16 mouse cellular contexts compared by ENCODE assay signal in the genomic region with DNA sequence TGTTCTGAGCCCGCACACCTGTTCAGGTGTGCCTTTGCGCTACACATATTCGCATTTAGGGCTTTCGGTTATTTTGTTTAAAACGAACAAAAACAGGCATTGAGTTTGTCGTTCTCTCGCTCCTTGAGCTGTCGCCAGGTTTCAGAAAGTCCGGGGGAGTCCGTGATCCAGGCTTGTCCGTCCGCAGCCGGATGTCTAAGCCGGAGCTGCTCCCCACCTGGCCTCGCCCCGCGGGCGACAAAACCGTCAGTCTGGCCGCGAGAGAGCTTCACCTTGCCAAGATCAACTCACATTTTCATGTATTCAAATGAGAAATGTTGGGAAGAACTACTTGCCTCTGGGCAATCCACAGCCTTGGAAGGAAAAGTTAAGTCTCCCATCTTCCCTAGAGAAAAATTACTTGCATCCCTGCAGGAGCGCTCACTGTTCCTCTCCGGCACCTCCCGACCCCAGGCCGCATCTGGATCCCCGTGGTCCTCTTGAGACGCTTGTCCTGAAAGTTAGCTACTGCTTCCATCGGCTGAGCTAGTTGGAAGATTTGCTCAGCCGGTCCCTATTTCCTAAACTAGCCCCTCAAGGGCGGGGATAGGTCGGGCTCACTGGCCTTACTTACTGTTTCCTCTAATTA. TPM values are rescaled to one million over a fixed set of nuclear protein-coding genes. Genes with fewer than 3 reads are reported as not detected.
DNase-seq lines count a peak whose midpoint lies in the region; ATAC-seq lines count a peak whose summit lies in the region.
"Had no signal": no experiment of that assay in that cellular context is flagged by ENCODE, and none has a peak within 500 bp of the region (broad histone marks: within the 10 kb centered on the region; RNA-seq: fewer than 3 reads in every experiment).

No protein-coding gene starts in this region.

- peak overlapping the region; percentile 18; the same call in 1 of the 2 replicates for H3K4me2 ChIP-seq in heart, embryonic 16.5 days (ENCODE audit: low read depth, low read length)
- H3K4me2 ChIP-seq in midbrain, embryonic 11.5 days, result peak overlapping the region; percentile 36
- no peak overlapping the region for H3K4me2 ChIP-seq in midbrain, embryonic 15.5 days
- peak overlapping the region; percentile 90 for H3K4me2 ChIP-seq in intestine, embryonic 15.5 days (replicated peaks)
- H3K4me2 ChIP-seq in stomach, embryonic 16.5 days (ENCODE audit: low read depth, low read length), result peak overlapping the region; percentile 63
- H3K4me2 ChIP-seq: embryonic facial prominence, embryonic 15.5 days; neural tube, embryonic 13.5 days had no signal

- no peaks in the 10 kb centered on the region for H3K9me3 ChIP-seq in heart, embryonic 16.5 days (replicated peaks; ENCODE audit: control insufficient read depth, low read length)
- no peaks in the 10 kb centered on the region for H3K9me3 ChIP-seq in midbrain, embryonic 11.5 days (ENCODE audit: control insufficient read depth, low read length)
- H3K9me3 ChIP-seq in midbrain, embryonic 15.5 days, result no peaks in the 10 kb centered on the region
- H3K9me3 ChIP-seq in intestine, embryonic 15.5 days, result no peaks in the 10 kb centered on the region
- no peaks in the 10 kb centered on the region for H3K9me3 ChIP-seq in stomach, embryonic 16.5 days (replicated peaks; ENCODE audit: control insufficient read depth, low read length)
- H3K9me3 ChIP-seq: embryonic facial prominence, embryonic 15.5 days; neural tube, embryonic 13.5 days had no signal

- no peak overlapping the region for H3K9ac ChIP-seq in heart, embryonic 16.5 days (ENCODE audit: low read length)
- H3K9ac ChIP-seq in midbrain, embryonic 11.5 days (ENCODE audit: low read length), result no peak overlapping the region
- H3K9ac ChIP-seq in midbrain, embryonic 15.5 days, result no peak overlapping the region
- H3K9ac ChIP-seq in intestine, embryonic 15.5 days, result no peak overlapping the region
- peak overlapping the region; percentile 63 for H3K9ac ChIP-seq in stomach, embryonic 16.5 days (ENCODE audit: low read length)
- H3K9ac ChIP-seq: embryonic facial prominence, embryonic 15.5 days; neural tube, embryonic 13.5 days had no signal

- peaks cover 89% of the 10 kb centered on the region for H3K27me3 ChIP-seq in heart, embryonic 16.5 days (ENCODE audit: control insufficient read depth, insufficient read depth, low read length)
- peaks cover 95% of the 10 kb centered on the region for H3K27me3 ChIP-seq in midbrain, embryonic 11.5 days (ENCODE audit: control insufficient read depth, insufficient read depth, low read length)
- H3K27me3 ChIP-seq in midbrain, embryonic 15.5 days (replicated peaks), result peaks cover 96% of the 10 kb centered on the region
- H3K27me3 ChIP-seq in intestine, embryonic 15.5 days (replicated peaks), result peaks cover 73% of the 10 kb centered on the region
- H3K27me3 ChIP-seq in stomach, embryonic 16.5 days (ENCODE audit: control insufficient read depth, insufficient read depth, low read length), result peaks cover 82% of the 10 kb centered on the region

- H3K4me1 ChIP-seq in heart, embryonic 16.5 days (ENCODE audit: control insufficient read depth, insufficient read depth, low read length), result peaks cover 10% of the 10 kb centered on the region
- peaks cover 17% of the 10 kb centered on the region; the same call in 1 of the 2 replicates for H3K4me1 ChIP-seq in midbrain, embryonic 11.5 days (ENCODE audit: control insufficient read depth, insufficient read depth, low read length)
- H3K4me1 ChIP-seq in midbrain, embryonic 15.5 days, result peaks cover 17% of the 10 kb centered on the region
- H3K4me1 ChIP-seq in intestine, embryonic 15.5 days (replicated peaks), result peaks cover 10% of the 10 kb centered on the region
- no peaks in the 10 kb centered on the region for H3K4me1 ChIP-seq in stomach, embryonic 16.5 days (ENCODE audit: control insufficient read depth, insufficient read depth, low read length)

- 2% methylated on average over 31 of the region's 31 CpGs for WGBS in heart, embryonic 16.5 days
- WGBS in midbrain, embryonic 11.5 days, result 2% methylated on average over 31 of the region's 31 CpGs
- 1% methylated on average over 31 of the region's 31 CpGs for WGBS in midbrain, embryonic 15.5 days
- 3% methylated on average over 31 of the region's 31 CpGs for WGBS in intestine, embryonic 15.5 days
- WGBS in stomach, embryonic 16.5 days, result 4% methylated on average over 31 of the region's 31 CpGs

- no peak for DNase-seq in heart, postnatal 25 days (ENCODE audit: low spot score)
- peak; percentile 94 for DNase-seq in midbrain, embryonic 11.5 days (ENCODE audit: low spot score, missing footprints)
- DNase-seq in ovary, postnatal 14 days (ENCODE audit: low spot score), result no peak
- DNase-seq: adrenal gland, adult 2 months; gastrocnemius, postnatal 36 days; heart, postnatal 14 days; thymus, postnatal 4 days had no signal

- intact Hi-C loops in heart, postnatal 25 days (cut with DNase I), result no loop called here

- H3K27ac ChIP-seq in heart, embryonic 16.5 days (ENCODE audit: low read length), result no peak overlapping the region
- no peak overlapping the region for H3K27ac ChIP-seq in midbrain, embryonic 11.5 days (ENCODE audit: low read depth, low read length)
- no peak overlapping the region for H3K27ac ChIP-seq in midbrain, embryonic 15.5 days
- no peak overlapping the region for H3K27ac ChIP-seq in intestine, embryonic 15.5 days
- H3K27ac ChIP-seq in stomach, embryonic 16.5 days (ENCODE audit: low read length), result peak overlapping the region; percentile 85
- H3K27ac ChIP-seq: embryonic facial prominence, embryonic 15.5 days; neural tube, embryonic 13.5 days had no signal

- no peak for ATAC-seq in heart, embryonic 16.5 days (replicated peaks; ENCODE audit: extremely low read depth, insufficient read depth, low FRiP score)
- ATAC-seq in midbrain, embryonic 11.5 days (ENCODE audit: low FRiP score), result no peak
- no peak for ATAC-seq in midbrain, embryonic 15.5 days (replicated peaks)
- ATAC-seq in intestine, embryonic 15.5 days, result no peak
- no peak for ATAC-seq in stomach, embryonic 16.5 days (ENCODE audit: insufficient read depth, low FRiP score)
- ATAC-seq: inflammation-experienced regulatory T-cells, adult 6 months; Patski had no signal

- no peaks in the 10 kb centered on the region for H3K36me3 ChIP-seq in heart, embryonic 16.5 days (ENCODE audit: control insufficient read depth, insufficient read depth)
- H3K36me3 ChIP-seq in midbrain, embryonic 11.5 days (ENCODE audit: control insufficient read depth, insufficient read depth, low read length), result no peaks in the 10 kb centered on the region
- H3K36me3 ChIP-seq in midbrain, embryonic 15.5 days (replicated peaks), result no peaks in the 10 kb centered on the region
- no peaks in the 10 kb centered on the region for H3K36me3 ChIP-seq in intestine, embryonic 15.5 days
- H3K36me3 ChIP-seq in stomach, embryonic 16.5 days (ENCODE audit: control insufficient read depth, insufficient read depth, low read length), result no peaks in the 10 kb centered on the region
- H3K36me3 ChIP-seq: embryonic facial prominence, embryonic 15.5 days; neural tube, embryonic 13.5 days had no signal

- peak overlapping the region; percentile 12; the same call in 1 of the 2 replicates for H3K4me3 ChIP-seq in heart, embryonic 16.5 days (ENCODE audit: low read length)
- H3K4me3 ChIP-seq in midbrain, embryonic 11.5 days (ENCODE audit: low read depth, low read length), result peak overlapping the region; percentile 11; the same call in 1 of the 2 replicates
- no peak overlapping the region for H3K4me3 ChIP-seq in midbrain, embryonic 15.5 days
- H3K4me3 ChIP-seq in intestine, embryonic 15.5 days (replicated peaks), result peak overlapping the region; percentile 23
- H3K4me3 ChIP-seq in stomach, embryonic 16.5 days (replicated peaks; ENCODE audit: low read length), result peak overlapping the region; percentile 51
- H3K4me3 ChIP-seq: embryonic facial prominence, embryonic 15.5 days; neural tube, embryonic 13.5 days had no signal

RNA-seq across cellular contexts. Expression of a gene that starts 3.6 kb away (rescaled TPM):
- 0.18 and 0.74 TPM in 2 replicates for polyA plus RNA-seq in heart, embryonic 16.5 days (2015; fragmentation: Nextera tagmentation; extraction: Ambion mirVana)
- total RNA-seq in heart, postnatal 25 days (2021), result not detected
- polyA plus RNA-seq in midbrain, embryonic 11.5 days (2014; fragmentation: Nextera tagmentation; extraction: Ambion mirVana), result 6.8 and 10.5 TPM in 2 replicates
- 4.2 and 4.3 TPM in 2 replicates for polyA plus RNA-seq in midbrain, embryonic 15.5 days (2015; fragmentation: Nextera tagmentation; extraction: Ambion mirVana)
- polyA plus RNA-seq in intestine, embryonic 15.5 days (2015; fragmentation: Nextera tagmentation; extraction: Ambion mirVana), result 6.4 and 8.9 TPM in 2 replicates
- 9.8 and 10.0 TPM in 2 replicates for polyA plus RNA-seq in stomach, embryonic 16.5 days (2015; fragmentation: Nextera tagmentation; extraction: Ambion mirVana)
- total RNA-seq: adrenal gland, adult 2 months; gastrocnemius, postnatal 36 days had no signal
- polyA plus RNA-seq: inflammation-experienced regulatory T-cells, adult 6 months had no signal

RNA-seq across cellular contexts. Expression of a gene that starts 13.6 kb away (rescaled TPM):
- polyA plus RNA-seq in heart, embryonic 16.5 days (2015; fragmentation: Nextera tagmentation; extraction: Ambion mirVana), result 0.09 and 0.57 TPM in 2 replicates
- under 1 TPM in 1 of 2 experiments, not detected in 1; 0.08 TPM for total RNA-seq in heart, postnatal 25 days (2021)
- 2.6 and 2.9 TPM in 2 replicates for polyA plus RNA-seq in midbrain, embryonic 11.5 days (2014; fragmentation: Nextera tagmentation; extraction: Ambion mirVana)
- 0.97 and 1.6 TPM in 2 replicates for polyA plus RNA-seq in midbrain, embryonic 15.5 days (2015; fragmentation: Nextera tagmentation; extraction: Ambion mirVana)
- 0.71 and 0.92 TPM in 2 replicates for polyA plus RNA-seq in intestine, embryonic 15.5 days (2015; fragmentation: Nextera tagmentation; extraction: Ambion mirVana)
- polyA plus RNA-seq in stomach, embryonic 16.5 days (2015; fragmentation: Nextera tagmentation; extraction: Ambion mirVana), result 2.8 and 3.5 TPM in 2 replicates
- total RNA-seq: adrenal gland, adult 2 months; gastrocnemius, postnatal 36 days; heart, postnatal 14 days; megakaryocyte progenitor cell, adult 5-6 weeks had no signal
- polyA plus RNA-seq: adrenal gland, adult 2 months; inflammation-experienced regulatory T-cells, adult 6 months had no signal
